Mouse (Mus musculus) limb, embryonic 14.5 days (tissue): ENCODE measurements at regions not wholly inside any gene's neighbourhood (a gene's known extent, or its start where the extent isn't known, plus 50 kb on each side); places are given as distances from the start of the nearest gene placed in this dataset.

Experiments used
- ATAC-seq: fragments of 200-750 bp; cut with Nextera tagmentation; 2 replicates; pipeline ENCODE4 v1.8.0; 2017; ENCODE audit warnings: low read depth, moderate number of reproducible peaks, moderate TSS enrichment; ENCODE audit not compliant: low FRiP score
- DNase-seq: peaks from one replicate; pipeline ENCODE4 v3.0.0-alpha.2; 2015; ENCODE audit warnings: low spot score
- H3K27ac ChIP-seq: fragments of 300-500 bp; sonication (generic); replicated peaks from 2 replicates; pipeline ENCODE4 v1.5.1; 2014; ENCODE audit warnings: low read depth, mild to moderate bottlenecking, low read length, moderate library complexity, mixed read lengths
- H3K27me3 ChIP-seq: fragments of 300-500 bp; sonication (generic); 2 replicates; pipeline ENCODE4 v1.6.1; 2014; ENCODE audit warnings: low read length, mixed read lengths; ENCODE audit not compliant: control insufficient read depth, insufficient read depth
- H3K36me3 ChIP-seq: fragments of 300-500 bp; sonication (generic); 2 replicates; pipeline ENCODE4 v1.6.1; 2014; ENCODE audit warnings: mild to moderate bottlenecking, low read length, moderate library complexity, mixed read lengths; ENCODE audit not compliant: control insufficient read depth, insufficient read depth
- H3K4me1 ChIP-seq: fragments of 300-500 bp; sonication (generic); 2 replicates; pipeline ENCODE4 v1.6.1; 2014; ENCODE audit warnings: antibody characterized with exemption, low read length, mixed read lengths; ENCODE audit not compliant: control insufficient read depth, insufficient read depth
- H3K4me2 ChIP-seq: fragments of 300-500 bp; sonication (generic); replicated peaks from 2 replicates; pipeline ENCODE4 v1.6.1; 2014; ENCODE audit warnings: low read depth, mild to moderate bottlenecking, low read length, moderate library complexity; ENCODE audit not compliant: severe bottlenecking
- H3K4me3 ChIP-seq: fragments of 300-500 bp; sonication (generic); replicated peaks from 2 replicates; pipeline ENCODE4 v1.5.1; 2014; ENCODE audit warnings: low read length
- H3K9ac ChIP-seq: fragments of 300-500 bp; sonication (generic); 2 replicates; pipeline ENCODE4 v1.6.1; 2014; ENCODE audit warnings: mild to moderate bottlenecking, low read depth, low read length, moderate library complexity; ENCODE audit not compliant: severe bottlenecking
- H3K9me3 ChIP-seq: fragments of 300-500 bp; sonication (generic); 2 replicates; pipeline ENCODE4 v1.6.1; 2016; ENCODE audit warnings: low read length; ENCODE audit not compliant: control insufficient read depth
- POLR2A ChIP-seq: fragments of 200-500 bp; IDR thresholded peaks from 2 replicates; pipeline ENCODE4 v1.8.0; 2012; ENCODE audit warnings: inconsistent platforms, mild to moderate bottlenecking, moderate library complexity, borderline replicate concordance; ENCODE audit not compliant: insufficient read depth, insufficient read length; ENCODE audit errors: extremely low read depth
- WGBS: fragments of 180-500 bp; shearing (Covaris S2); extraction: QIAGEN DNeasy Blood & Tissue Kit; methylation state at CpG from one replicate; pipeline ENCODE4 v1.1.7; 2014; 5-methylcytosine and 5-hydroxymethylcytosine counted together

DNA sequence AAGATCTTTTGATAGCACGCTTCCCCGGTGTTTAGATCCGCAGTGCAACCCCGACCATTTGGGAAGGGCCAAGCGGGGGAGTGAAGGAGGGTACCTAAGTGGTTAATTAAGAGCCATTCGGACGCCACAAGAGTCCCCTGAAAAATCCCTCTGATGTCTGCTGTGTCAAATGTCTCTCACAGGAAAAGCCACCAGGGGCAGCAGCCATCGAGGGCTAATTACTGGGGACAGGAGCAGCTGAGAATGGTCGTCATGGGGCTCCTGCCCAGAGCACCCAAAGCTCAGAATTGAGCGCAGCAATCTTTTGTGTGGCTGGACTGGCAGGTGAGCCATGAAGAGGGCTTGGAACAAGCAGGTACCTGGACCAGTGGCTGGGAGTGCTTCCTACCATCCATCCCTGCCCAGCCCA, 325.6 kb upstream of the Irx1 start:
- no peak overlapping the region for H3K9ac ChIP-seq
- H3K27me3 ChIP-seq: peaks cover 20% of the 10 kb centered on the region; the same call in 1 of the 2 replicates
- H3K36me3 ChIP-seq: no peaks in the 10 kb centered on the region
- no peak overlapping the region for H3K4me3 ChIP-seq
- DNase-seq: no peak
- no peak overlapping the region for H3K4me2 ChIP-seq
- 2% methylated on average over 10 of the region's 10 CpGs for WGBS
- ATAC-seq: no peak
- TF ChIP-seq POLR2A: no peak
- H3K9me3 ChIP-seq: no peaks in the 10 kb centered on the region
- peaks cover 3% of the 10 kb centered on the region; the same call in 1 of the 2 replicates for H3K4me1 ChIP-seq
- no peak overlapping the region for H3K27ac ChIP-seq

DNA sequence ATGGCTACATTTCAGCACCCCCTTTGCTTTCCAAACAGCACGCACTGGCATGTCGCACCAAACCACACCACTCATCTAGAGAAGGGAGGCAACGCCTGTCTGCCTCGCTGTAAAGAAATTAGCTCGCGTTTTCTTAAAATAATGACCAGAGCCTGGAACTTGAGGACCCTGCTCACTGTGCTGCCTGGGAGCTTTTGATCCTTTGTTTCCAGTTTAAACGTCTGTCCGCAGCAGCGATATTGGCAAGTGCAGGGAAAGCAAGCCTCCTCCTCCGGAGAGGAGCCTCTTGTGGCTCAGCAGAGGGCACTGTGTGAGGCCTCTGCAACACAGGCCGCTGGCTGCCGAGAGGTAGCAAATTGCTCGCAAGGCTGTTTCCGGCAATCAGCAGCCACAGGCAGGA, 328.8 kb upstream of the Irx1 start:
- Histone ChIP-seq H3K4me1 (peaks cover 3% of the 10 kb centered on the region; the same call in 1 of the 2 replicates), H3K9me3 (no peaks in the 10 kb centered on the region), H3K36me3 (no peaks in the 10 kb centered on the region), H3K27ac (no peak overlapping the region), H3K27me3 (peaks cover 20% of the 10 kb centered on the region; the same call in 1 of the 2 replicates), H3K9ac (no peak overlapping the region), H3K4me3 (no peak overlapping the region), H3K4me2 (peak overlapping the region; percentile 13; the same call in 1 of the 2 replicates)
- ATAC-seq: no peak
- DNase-seq: no peak
- WGBS: 4% methylated on average over 14 of the region's 14 CpGs
- TF ChIP-seq POLR2A: no peak

DNA sequence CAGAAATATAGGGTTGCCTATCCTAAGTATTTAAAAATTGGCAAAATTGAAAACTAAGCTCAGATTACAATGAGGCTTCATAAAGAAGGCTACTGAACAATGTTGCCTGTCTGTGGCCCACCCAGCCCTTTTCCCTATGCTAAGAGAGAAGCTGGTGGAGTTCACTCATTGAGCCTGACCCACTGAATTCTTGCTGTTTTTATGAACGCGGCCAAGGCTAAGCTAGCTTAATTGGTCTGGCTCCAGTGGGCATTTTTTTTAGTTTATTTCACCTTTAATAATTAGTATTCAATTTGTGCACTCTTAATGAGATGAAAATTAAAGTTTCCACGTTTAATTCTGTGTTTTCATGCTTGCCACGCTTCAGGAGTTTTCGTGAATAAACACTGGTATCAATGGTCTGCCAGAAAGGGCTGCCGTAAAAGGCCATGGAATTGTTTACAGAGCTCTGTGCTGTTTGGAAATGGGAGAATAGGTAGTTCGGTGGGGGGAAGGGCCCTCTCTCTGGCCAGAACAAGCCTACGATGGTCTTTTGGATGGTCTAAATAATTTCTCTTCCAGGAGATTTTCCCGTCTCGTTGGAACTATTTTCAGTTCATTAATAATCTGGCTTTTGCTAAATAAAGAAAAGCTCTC, 329.7 kb upstream of the Irx1 start:
- ATAC-seq: no peak
- WGBS: 26% methylated on average over 10 of the region's 10 CpGs

DNA sequence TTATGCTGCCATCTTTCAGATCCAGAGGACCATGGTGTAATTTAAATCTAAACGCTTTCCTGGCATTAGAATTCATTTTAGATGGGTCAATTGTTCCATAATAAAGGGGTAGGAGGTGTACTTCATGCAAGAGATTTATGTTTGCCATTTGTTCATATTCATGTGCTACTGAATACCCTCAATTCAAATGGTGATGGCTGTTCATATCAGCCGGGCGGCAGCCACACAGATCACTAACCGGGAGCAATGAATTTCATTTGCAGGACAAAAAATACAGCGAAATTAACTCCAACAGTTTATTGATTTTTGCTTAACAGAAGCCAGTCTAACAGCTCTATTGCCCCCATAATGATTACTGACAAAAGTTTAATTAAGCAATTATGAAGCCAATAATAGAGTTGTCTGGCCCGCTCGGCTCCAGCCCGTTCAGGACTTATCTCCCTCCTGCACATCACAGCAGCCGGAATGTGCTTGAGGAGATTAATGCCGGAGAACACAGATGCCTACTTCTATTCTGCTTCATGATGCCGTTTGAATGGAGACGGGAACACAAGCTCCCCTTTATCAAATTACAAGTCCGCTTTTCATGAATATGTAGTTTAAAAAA, 330.3 kb upstream of the Irx2 start:
- Histone ChIP-seq H3K4me3 (no peak overlapping the region), H3K9me3 (no peaks in the 10 kb centered on the region), H3K4me1 (no peaks in the 10 kb centered on the region), H3K27me3 (no peaks in the 10 kb centered on the region), H3K36me3 (no peaks in the 10 kb centered on the region), H3K27ac (no peak overlapping the region), H3K9ac (no peak overlapping the region), H3K4me2 (no peak overlapping the region)
- ATAC-seq (no peak), DNase-seq (no peak)
- TF ChIP-seq POLR2A: no peak
- 57% methylated on average over 13 of the region's 13 CpGs for WGBS

More for the DNA sequence above, 329.7 kb upstream of the Irx1 start:
- Histone ChIP-seq H3K4me2 (no peak overlapping the region), H3K27ac (no peak overlapping the region), H3K36me3 (no peaks in the 10 kb centered on the region), H3K9me3 (no peaks in the 10 kb centered on the region), H3K27me3 (peaks cover 20% of the 10 kb centered on the region; the same call in 1 of the 2 replicates), H3K9ac (no peak overlapping the region), H3K4me1 (peaks cover 3% of the 10 kb centered on the region; the same call in 1 of the 2 replicates), H3K4me3 (no peak overlapping the region)
- DNase-seq: no peak
- no peak for TF ChIP-seq POLR2A

DNA sequence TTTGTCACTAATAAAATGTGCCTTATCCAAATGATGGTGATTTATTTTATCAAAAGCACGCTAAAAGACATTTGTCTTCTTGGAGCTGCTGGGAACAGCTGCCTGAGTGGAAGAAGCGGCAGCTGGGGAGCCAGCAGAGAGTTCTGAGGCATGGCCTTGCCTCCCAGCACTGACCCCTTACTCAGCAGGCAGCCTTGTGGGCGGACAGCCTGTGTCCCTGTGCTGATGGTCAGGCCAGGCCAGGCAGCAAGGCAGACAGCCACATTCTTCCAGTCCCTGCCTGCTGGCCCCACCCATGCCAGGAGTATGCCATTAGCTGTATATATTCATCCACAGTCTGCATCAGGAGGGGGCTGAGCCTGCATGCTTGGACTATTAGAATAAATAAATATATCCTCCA, 329.0 kb upstream of the Irx2 start:
- DNase-seq: no peak
- no peak overlapping the region for H3K27ac ChIP-seq
- no peaks in the 10 kb centered on the region for H3K9me3 ChIP-seq
- no peaks in the 10 kb centered on the region for H3K36me3 ChIP-seq
- no peak for TF ChIP-seq POLR2A
- H3K27me3 ChIP-seq: no peaks in the 10 kb centered on the region
- no peak for ATAC-seq
- H3K4me1 ChIP-seq: no peaks in the 10 kb centered on the region
- H3K4me3 ChIP-seq: no peak overlapping the region
- no peak overlapping the region for H3K9ac ChIP-seq
- WGBS: 35% methylated on average over 3 of the region's 3 CpGs
- no peak overlapping the region for H3K4me2 ChIP-seq
